Mouse (Mus musculus): ENCODE data around the gene Rnf152.

Rnf152 gene

DNA sequence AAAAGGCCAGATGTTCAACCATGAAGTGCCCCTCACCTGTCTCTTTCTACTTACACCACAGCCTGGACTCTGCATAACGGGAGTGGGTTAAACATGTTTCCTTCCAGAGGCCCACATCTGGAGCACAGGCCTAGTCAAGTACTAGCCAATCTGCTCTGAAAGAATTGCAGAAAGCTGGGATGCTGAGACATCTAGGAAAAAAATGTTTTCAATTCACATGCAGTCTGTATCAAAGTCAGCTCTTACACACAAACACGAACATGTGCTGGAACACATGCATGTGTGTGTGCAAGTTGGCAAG, 44.0 kb downstream of the Rnf152 start:
- no peak for DNase-seq (ENCODE audit: low spot score in 2 of 2)

- DNase-seq (ENCODE audit: low spot score in 2 of 2) = no peak
Observed at GRCm38 (mm10) chr1:105311899-105312600, 44.5 kb downstream of the Rnf152 start.

DNA sequence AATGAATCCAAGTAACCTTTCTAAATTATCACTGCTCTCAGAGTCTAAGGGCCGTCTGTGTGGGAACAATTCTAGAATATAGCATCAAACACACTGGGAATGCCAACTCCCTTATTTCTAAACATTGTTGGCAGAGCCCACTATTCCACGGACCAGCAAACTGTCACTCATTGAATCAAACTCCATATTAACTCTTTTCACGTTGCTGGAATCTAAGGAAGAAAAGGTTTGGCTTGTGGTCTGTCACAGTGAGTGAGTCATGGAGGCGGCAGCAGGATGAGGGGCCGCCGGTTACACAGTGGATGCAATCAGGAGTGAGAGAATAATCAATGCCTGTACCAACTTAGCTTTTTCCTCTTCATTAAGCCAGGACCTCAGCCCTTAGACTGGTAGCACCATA, 54.3 kb downstream of the Rnf152 start:
- DNase-seq (ENCODE audit: low spot score in 2 of 2) = no peak

- DNase-seq (ENCODE audit: low spot score in 2 of 2) = no peak
Observed at GRCm38 (mm10) chr1:105301764-105302163, 54.7 kb downstream of the Rnf152 start.

- no peak for DNase-seq (ENCODE audit: low spot score in 2 of 2)
Observed at GRCm38 (mm10) chr1:105291859-105292258, 64.7 kb downstream of the Rnf152 start.

DNA sequence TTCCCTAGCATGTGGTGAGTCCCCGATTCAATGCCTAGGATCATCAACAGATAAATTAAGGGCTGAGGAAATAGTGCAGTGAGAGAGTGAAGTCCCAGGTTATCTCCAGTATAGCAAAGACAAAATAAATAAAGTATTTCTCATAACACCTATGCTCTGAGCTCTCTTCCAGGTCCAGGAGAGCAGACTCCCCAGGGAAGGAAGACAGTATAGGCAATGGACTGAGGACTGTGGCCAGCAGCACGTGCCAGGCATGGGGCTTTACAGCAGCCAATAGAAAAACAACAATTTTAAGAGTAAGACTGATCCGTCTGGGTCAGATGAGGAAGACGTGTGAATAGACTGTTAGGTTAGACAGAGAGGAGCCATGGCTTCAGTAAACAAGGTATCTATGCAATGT, 69.0 kb downstream of the Rnf152 start:
- no peak for DNase-seq (ENCODE audit: low spot score in 2 of 2)

DNA sequence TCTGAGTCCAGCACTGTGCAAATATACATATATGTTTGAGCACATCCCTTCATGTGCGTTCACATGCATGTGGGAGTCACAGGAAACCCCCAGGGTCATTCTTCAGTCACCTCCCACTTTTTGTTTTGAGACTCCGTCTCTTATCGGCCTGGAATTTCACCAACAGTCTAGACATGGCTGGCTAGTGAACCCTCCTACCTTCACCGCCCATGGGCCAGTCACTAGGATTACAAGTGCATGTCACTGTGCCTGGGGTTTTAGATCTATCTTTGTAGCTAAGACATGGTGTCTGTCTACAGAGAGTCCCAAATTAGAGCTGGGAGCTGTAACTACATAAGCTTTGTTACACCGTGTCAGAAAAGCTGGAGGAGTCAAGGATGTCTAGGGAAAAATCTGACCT, 69.6 kb downstream of the Rnf152 start:
- no peak for DNase-seq (ENCODE audit: low spot score in 2 of 2)

DNA sequence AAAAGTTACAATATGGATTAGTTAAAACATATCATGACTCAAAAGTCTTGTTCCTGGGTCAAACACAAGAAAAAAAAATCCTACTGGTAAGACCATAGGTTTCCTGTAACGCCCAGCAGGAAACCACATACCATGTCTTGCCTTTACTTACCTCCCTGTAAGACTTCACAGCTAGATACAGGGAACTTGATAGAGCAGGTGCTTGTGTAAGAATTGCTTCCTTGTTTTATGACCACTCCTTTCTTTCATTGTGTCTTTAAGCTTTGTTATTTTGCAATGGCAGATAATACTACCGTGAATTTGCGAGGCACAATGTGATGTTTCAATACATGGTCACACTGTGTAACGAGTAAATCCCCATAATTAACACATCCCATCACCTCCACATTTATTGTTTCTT, 71.5 kb downstream of the Rnf152 start:
- DNase-seq (ENCODE audit: low spot score in 2 of 2) = no peak

GRCm38 (mm10) chr1:105284116-105284515, 72.4 kb downstream of the Rnf152 start:
- DNase-seq (ENCODE audit: low spot score in 2 of 2) = no peak

GRCm38 (mm10) chr1:105281277-105281676, 75.2 kb downstream of the Rnf152 start:
- no peak for DNase-seq (ENCODE audit: low spot score in 2 of 2)

DNA sequence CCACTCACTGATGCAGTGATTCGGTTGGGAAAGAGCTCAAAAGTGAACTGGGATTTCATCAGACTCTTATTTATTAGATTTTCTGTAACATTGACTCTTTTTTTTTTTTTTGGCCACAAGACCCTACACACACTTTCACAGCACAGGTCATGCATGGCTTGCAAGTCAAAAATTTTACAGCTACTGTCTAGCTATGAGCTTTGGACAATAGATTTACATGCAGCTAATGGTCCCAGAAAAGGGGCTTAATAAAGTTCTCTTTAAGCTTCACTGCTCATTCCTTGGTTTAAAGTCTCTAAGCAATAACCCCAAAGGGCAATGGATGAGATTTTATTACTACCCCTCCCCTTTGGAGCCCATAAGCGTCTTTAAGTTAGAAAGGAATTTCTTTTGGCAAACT, 76.3 kb downstream of the Rnf152 start:
- no peak for DNase-seq (ENCODE audit: low spot score in 2 of 2)

DNA sequence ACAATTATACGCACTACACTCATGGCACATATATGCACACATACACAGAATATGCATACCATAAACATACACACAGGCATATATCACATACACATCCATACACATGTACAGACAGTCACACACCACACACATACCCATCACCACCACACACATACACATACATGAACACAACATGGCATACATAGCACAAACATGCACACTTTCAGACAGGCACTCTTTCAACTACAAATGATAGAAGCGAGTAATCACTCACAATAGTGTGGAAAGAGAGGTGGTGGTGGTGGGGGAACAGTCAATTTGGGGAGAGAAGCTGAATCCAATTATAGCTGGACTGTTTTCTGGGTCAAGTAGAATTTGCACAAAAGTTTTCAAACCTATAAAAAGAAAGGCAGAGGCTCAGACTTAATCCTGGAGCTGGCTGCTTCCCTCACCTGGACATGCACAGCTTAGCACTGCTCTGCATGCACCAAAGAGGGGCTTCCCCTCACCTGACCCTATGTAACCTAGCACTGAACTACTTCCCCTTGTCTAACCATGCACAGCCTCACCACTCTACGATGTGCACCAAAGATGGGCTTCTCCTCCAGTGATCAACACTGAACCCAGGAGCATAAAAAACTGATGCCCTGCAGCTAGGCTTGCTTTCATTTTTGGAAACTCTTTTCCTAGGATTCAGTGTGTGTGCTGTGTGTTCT, 81.9 kb downstream of the Rnf152 start:
- DNase-seq (ENCODE audit: low spot score in 2 of 2) = no peak

DNA sequence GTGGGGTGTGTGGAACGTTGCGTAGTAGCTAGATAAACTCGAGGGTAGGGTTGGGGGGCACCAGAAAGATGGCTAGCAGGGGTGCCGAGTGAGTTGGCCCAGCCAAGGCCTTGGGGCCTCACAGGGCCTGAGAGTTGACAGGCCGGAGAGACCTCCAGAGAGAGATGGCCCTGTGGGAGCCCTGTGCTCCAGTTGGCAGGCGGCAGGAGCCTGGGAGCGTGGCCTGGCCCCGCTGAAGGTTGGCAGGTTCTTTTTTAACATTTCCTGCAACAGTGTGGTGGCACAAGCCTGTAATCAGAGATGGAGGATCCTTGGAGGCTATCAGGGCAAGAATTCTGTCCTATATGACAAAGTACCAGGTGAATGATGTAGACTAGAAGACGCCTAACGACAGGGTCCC, 85.4 kb downstream of the Rnf152 start:
- no peak for DNase-seq (ENCODE audit: low spot score in 2 of 2)

DNA sequence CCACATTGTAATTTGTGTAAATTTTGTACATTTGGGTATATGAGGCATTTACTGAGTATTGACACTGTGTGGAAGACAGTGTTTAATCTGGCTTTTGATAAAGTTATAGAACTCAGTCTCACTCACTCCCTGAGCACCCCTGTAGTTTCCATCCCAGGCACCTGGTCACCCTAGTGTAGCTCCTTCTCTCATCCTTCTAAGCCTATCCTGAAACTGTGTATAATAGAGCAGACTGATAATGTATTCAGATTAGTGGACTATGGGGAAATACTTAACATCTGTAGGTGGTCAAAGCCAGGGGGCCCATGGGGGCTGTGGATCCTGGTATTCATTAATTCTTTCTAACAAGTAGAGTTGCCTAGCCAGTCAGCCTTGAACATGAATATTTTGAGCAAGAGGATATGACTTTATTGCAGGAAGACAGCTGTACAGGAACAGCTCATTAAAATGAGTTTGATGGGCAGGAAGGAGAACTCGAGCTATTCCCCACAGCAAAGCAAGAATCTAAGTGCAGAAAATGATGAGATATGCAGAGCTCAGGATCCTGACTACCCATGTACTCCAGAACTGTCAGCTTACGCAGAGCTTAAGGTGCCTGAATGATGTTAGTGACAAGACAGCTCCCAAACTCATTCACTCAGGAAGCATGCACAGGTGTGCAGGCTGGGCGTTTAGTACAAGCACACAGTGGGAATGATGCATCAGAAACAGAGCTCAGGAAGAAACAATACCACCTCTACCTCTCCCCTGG, 93.1 kb downstream of the Rnf152 start:
- no peak for DNase-seq (ENCODE audit: low spot score in 2 of 2)

GRCm38 (mm10) chr1:105260200-105260599, 96.3 kb downstream of the Rnf152 start:
- DNase-seq (ENCODE audit: low spot score in 2 of 2) = no peak

GRCm38 (mm10) chr1:105257199-105257598, 99.3 kb downstream of the Rnf152 start:
- DNase-seq (ENCODE audit: low spot score in 2 of 2) = no peak

GRCm38 (mm10) chr1:105249190-105249589, 107.3 kb downstream of the Rnf152 start:
- no peak for DNase-seq (ENCODE audit: low spot score in 2 of 2)

DNA sequence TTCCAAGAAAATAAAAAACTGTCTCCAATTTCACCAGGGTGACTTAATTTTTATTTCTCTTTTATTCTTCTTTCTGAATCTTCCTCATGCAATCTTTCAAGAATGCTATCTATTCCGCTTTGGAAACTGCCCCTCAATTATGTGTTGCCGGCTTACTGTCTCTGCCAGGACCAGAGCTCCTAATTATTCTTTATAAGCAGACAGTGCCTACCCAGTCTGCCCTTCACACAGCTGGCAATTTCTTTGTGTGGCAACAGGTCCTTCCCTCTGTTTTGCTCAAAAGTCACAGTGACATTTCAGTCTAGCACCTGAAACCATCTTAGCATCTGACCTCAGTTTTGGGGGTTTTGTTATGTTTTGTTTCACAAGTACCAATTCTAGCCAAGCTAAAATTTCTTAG, 109.9 kb downstream of the Rnf152 start:
- no peak for DNase-seq (ENCODE audit: low spot score in 2 of 2)

- no peak for DNase-seq (ENCODE audit: low spot score in 2 of 2)
Observed at GRCm38 (mm10) chr1:105246075-105246574, 110.4 kb downstream of the Rnf152 start.

DNA sequence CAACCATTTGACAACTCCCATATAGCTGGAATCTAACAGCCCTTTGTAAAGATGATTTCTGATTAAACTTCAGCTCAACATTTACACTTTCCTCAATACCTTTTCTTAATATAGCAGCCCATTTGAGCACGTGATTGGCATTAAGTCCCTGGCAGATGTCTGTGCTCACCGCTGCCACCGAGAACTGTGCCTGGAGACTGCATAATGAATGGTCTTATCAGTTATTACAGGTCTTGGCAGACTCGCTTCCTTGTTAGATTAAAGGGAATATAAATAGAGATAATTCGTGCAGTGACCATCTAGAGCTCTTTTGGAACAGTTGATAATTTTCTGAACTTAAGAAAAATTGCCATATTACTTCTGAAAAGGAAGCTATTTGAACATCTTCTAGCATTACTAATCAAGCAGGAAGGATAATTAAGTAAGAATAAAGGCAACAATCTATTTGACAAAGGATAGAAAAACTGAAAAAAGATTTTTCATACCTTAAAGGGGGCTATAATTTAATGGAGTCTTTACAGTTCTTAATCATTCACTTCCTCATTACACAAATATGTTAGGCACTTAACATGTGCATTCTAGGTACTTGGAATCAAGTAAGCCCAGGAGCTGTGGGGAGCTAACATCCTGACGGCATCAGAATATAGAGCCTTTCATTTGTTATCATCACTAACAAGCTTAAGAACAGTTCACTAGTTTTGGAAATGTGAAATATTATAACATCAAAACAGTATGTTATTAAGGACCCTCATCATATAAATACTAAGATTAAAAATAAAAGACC, 113.0 kb downstream of the Rnf152 start:
- DNase-seq (ENCODE audit: low spot score in 2 of 2) = no peak

GRCm38 (mm10) chr1:105240185-105240584, 116.3 kb downstream of the Rnf152 start:
- no peak for DNase-seq (ENCODE audit: low spot score in 2 of 2)

All from frontal cortex, postnatal 14 days (tissue).